Mouse (Mus musculus): ENCODE data around the gene Olfr221. TPM values are rescaled to one million over a fixed set of nuclear protein-coding genes. Genes with fewer than 3 reads are reported as not detected.

Olfr221 gene
- polyA plus RNA-seq, 1 experiment = not detected

DNA sequence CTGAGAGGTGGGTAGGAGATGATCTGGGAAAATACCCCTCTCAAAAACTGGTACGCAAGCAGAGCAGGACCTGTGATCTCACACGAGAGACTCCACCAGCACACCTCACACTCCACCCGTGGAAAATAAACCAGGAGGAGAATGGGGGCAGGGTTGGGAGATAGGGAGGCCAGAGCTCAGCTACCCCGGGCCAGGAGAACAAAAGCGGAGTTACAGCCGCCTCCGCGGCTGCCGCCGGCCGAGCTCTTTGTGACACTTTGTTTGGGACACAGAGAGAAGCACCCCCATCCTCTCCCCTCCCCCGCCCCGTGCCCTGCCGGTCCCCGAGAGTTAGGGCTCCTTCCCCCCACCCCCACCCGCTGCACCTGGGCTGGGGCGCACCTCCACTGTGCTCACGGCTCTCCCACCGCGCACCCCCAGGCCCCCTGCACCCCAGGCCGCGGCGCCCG lies 28.5 kb downstream of the Olfr221 start:
- Histone ChIP-seq H3K79me3 (ENCODE audit: low read depth) (peaks cover 6% of the 10 kb centered on the region), H3K79me2 (ENCODE audit: control insufficient read depth, insufficient read depth) (peaks cover 27% of the 10 kb centered on the region), H3ac (ENCODE audit: control insufficient read depth, insufficient read length, low read depth) (no peak overlapping the region), H3K4me3 (ENCODE audit: insufficient read depth, poor library complexity, severe bottlenecking) (no peak overlapping the region), H3K27me3 (ENCODE audit: control insufficient read depth, insufficient read depth, insufficient read length) (no peaks in the 10 kb centered on the region), H3K36me3 (ENCODE audit: control insufficient read depth, insufficient read depth) (no peaks in the 10 kb centered on the region)
- no peak for TF ChIP-seq MYOG (IDR thresholded peaks at IDR 0.05; ENCODE audit: control insufficient read depth, extremely low read depth, insufficient read length)
- TF ChIP-seq CTCF (IDR thresholded peaks at IDR 0.05; ENCODE audit: control insufficient read depth, insufficient read depth, insufficient read length) = no peak
- TF ChIP-seq MAX (IDR thresholded peaks at IDR 0.05) = no peak
- no peak for TF ChIP-seq USF1 (IDR thresholded peaks at IDR 0.05; ENCODE audit: low read depth)
- no peak for TF ChIP-seq CEBPB (IDR thresholded peaks at IDR 0.05; ENCODE audit: low read depth)
- no peak for TF ChIP-seq MYOD1 (IDR thresholded peaks at IDR 0.05; ENCODE audit: control insufficient read depth, insufficient read length, low read depth)
- TF ChIP-seq FOSL1 (IDR thresholded peaks at IDR 0.05; ENCODE audit: insufficient read depth, low read length, poor library complexity, severe bottlenecking) = no peak

DNA sequence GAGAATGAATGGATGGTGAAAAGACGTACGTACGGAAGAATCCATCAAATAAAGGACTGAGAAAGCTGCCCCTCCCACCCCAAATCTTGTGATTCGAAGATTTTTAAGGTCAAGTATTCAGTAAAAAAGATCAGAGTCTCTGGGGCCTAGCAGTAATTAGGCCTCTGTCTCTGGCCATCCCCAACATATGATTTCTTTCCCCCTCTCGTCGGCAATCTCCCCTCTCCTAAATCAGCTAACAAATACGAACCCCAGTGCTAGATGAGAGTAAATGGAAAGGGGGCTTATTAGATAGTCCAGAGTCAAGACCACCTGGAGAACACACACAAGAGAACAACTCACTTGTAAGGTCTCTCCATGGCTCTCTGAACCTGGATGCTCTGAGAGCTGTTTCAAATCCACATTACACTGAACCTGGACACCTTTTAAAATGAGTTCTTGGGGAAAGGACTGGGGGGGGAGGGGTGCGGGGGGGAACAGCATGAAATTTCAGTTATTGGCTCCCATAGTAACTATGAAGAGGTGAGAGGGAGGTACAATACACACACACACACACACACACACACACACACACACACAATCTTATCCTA lies 29.1 kb downstream of the Olfr221 start:
- no peak for TF ChIP-seq CEBPB (IDR thresholded peaks at IDR 0.05; ENCODE audit: low read depth)
- TF ChIP-seq FOSL1 (IDR thresholded peaks at IDR 0.05; ENCODE audit: insufficient read depth, low read length, poor library complexity, severe bottlenecking) = no peak
- no peak for TF ChIP-seq MYOD1 (IDR thresholded peaks at IDR 0.05; ENCODE audit: control insufficient read depth, insufficient read length, low read depth)
- no peak for TF ChIP-seq MAX (IDR thresholded peaks at IDR 0.05)
- no peak for TF ChIP-seq USF1 (IDR thresholded peaks at IDR 0.05; ENCODE audit: low read depth)
- TF ChIP-seq MYOG (IDR thresholded peaks at IDR 0.05; ENCODE audit: control insufficient read depth, extremely low read depth, insufficient read length) = no peak
- TF ChIP-seq CTCF (IDR thresholded peaks at IDR 0.05; ENCODE audit: control insufficient read depth, insufficient read depth, insufficient read length) = no peak
- H3K4me3 ChIP-seq (ENCODE audit: insufficient read depth, poor library complexity, severe bottlenecking) = no peak overlapping the region

DNA sequence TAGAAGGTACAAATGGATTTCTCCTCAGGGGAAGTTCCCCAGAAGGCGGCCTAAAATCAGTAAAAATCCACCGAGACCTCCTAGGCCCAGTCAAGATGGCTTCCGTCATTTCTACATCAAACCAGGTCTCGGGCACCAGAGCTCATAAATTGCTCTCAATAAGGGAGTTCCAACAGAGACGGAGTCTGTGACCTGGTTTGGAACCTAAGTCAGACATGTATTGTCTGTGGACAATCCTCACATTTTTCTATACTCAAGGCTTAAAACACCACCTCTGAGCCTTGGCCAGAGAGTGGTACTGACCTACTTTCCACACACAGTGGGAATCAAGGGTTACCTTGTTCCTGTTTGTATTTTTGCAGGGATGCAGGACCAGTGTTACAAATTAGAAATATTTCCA lies 29.7 kb downstream of the Olfr221 start:
- Histone ChIP-seq H3K36me3 (ENCODE audit: control insufficient read depth, insufficient read depth) (peaks cover 7% of the 10 kb centered on the region), H3K4me3 (ENCODE audit: insufficient read depth, poor library complexity, severe bottlenecking) (no peak overlapping the region), H3K79me3 (ENCODE audit: low read depth) (peaks cover 4% of the 10 kb centered on the region), H3K79me2 (ENCODE audit: control insufficient read depth, insufficient read depth) (peaks cover 15% of the 10 kb centered on the region), H3ac (ENCODE audit: control insufficient read depth, insufficient read length, low read depth) (no peak overlapping the region), H3K27me3 (ENCODE audit: control insufficient read depth, insufficient read depth, insufficient read length) (no peaks in the 10 kb centered on the region)
- TF ChIP-seq CTCF (IDR thresholded peaks at IDR 0.05; ENCODE audit: control insufficient read depth, insufficient read depth, insufficient read length) = no peak
- no peak for TF ChIP-seq CEBPB (IDR thresholded peaks at IDR 0.05; ENCODE audit: low read depth)
- TF ChIP-seq MAX (IDR thresholded peaks at IDR 0.05) = no peak
- TF ChIP-seq MYOD1 (IDR thresholded peaks at IDR 0.05; ENCODE audit: control insufficient read depth, insufficient read length, low read depth) = no peak
- no peak for TF ChIP-seq USF1 (IDR thresholded peaks at IDR 0.05; ENCODE audit: low read depth)
- TF ChIP-seq FOSL1 (IDR thresholded peaks at IDR 0.05; ENCODE audit: insufficient read depth, low read length, poor library complexity, severe bottlenecking) = no peak
- TF ChIP-seq MYOG (IDR thresholded peaks at IDR 0.05; ENCODE audit: control insufficient read depth, extremely low read depth, insufficient read length) = no peak

More for the DNA sequence above, 29.1 kb downstream of the Olfr221 start:
- peaks cover 20% of the 10 kb centered on the region for H3K79me2 ChIP-seq (ENCODE audit: control insufficient read depth, insufficient read depth)
- peaks cover 4% of the 10 kb centered on the region for H3K79me3 ChIP-seq (ENCODE audit: low read depth)
- H3K27me3 ChIP-seq (ENCODE audit: control insufficient read depth, insufficient read depth, insufficient read length) = no peaks in the 10 kb centered on the region
- H3K36me3 ChIP-seq (ENCODE audit: control insufficient read depth, insufficient read depth) = peaks cover 6% of the 10 kb centered on the region
- no peak overlapping the region for H3ac ChIP-seq (ENCODE audit: control insufficient read depth, insufficient read length, low read depth)

GRCm38 (mm10) chr14:52012085-52012484 lies 30.2 kb downstream of the Olfr221 start:
- TF ChIP-seq MYOD1 (IDR thresholded peaks at IDR 0.05; ENCODE audit: control insufficient read depth, insufficient read length, low read depth) = no peak
- TF ChIP-seq CEBPB (IDR thresholded peaks at IDR 0.05; ENCODE audit: low read depth) = no peak
- no peak for TF ChIP-seq MYOG (IDR thresholded peaks at IDR 0.05; ENCODE audit: control insufficient read depth, extremely low read depth, insufficient read length)
- TF ChIP-seq USF1 (IDR thresholded peaks at IDR 0.05; ENCODE audit: low read depth) = no peak
- no peak for TF ChIP-seq MAX (IDR thresholded peaks at IDR 0.05)
- no peak for TF ChIP-seq FOSL1 (IDR thresholded peaks at IDR 0.05; ENCODE audit: insufficient read depth, low read length, poor library complexity, severe bottlenecking)
- TF ChIP-seq CTCF (IDR thresholded peaks at IDR 0.05; ENCODE audit: control insufficient read depth, insufficient read depth, insufficient read length) = no peak
- Histone ChIP-seq H3K4me3 (ENCODE audit: insufficient read depth, poor library complexity, severe bottlenecking) (no peak overlapping the region), H3K27me3 (ENCODE audit: control insufficient read depth, insufficient read depth, insufficient read length) (no peaks in the 10 kb centered on the region), H3K36me3 (ENCODE audit: control insufficient read depth, insufficient read depth) (peaks cover 10% of the 10 kb centered on the region), H3K79me2 (ENCODE audit: control insufficient read depth, insufficient read depth) (peaks cover 12% of the 10 kb centered on the region), H3ac (ENCODE audit: control insufficient read depth, insufficient read length, low read depth) (no peak overlapping the region), H3K79me3 (ENCODE audit: low read depth) (peaks cover 4% of the 10 kb centered on the region)

DNA sequence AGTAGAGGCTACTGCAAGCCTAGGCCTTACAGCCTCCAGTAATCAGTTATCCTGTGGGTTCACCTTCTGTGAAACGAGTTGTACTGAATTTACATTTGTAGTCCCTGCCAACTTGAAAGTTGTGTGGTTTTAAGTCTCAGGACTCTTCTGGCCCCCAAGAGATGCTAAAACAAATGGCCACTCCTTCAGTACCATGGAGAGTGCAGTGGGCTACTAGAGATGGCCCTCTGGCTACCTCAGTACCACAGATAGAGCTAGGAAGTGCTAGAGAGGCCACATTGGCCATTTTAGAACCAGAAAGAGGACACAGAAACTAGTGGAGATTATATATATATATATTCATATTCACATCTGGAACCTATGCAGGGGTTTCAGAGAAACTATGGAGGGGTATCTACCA lies 30.6 kb downstream of the Olfr221 start:
- TF ChIP-seq CTCF (IDR thresholded peaks at IDR 0.05; ENCODE audit: control insufficient read depth, insufficient read depth, insufficient read length) (no peak), MYOD1 (IDR thresholded peaks at IDR 0.05; ENCODE audit: control insufficient read depth, insufficient read length, low read depth) (no peak), MYOG (IDR thresholded peaks at IDR 0.05; ENCODE audit: control insufficient read depth, extremely low read depth, insufficient read length) (no peak), MAX (IDR thresholded peaks at IDR 0.05) (no peak), FOSL1 (IDR thresholded peaks at IDR 0.05; ENCODE audit: insufficient read depth, low read length, poor library complexity, severe bottlenecking) (no peak)
- Histone ChIP-seq H3K36me3 (ENCODE audit: control insufficient read depth, insufficient read depth) (peaks cover 11% of the 10 kb centered on the region), H3K4me3 (ENCODE audit: insufficient read depth, poor library complexity, severe bottlenecking) (no peak overlapping the region), H3K79me2 (ENCODE audit: control insufficient read depth, insufficient read depth) (peaks cover 8% of the 10 kb centered on the region), H3ac (ENCODE audit: control insufficient read depth, insufficient read length, low read depth) (no peak overlapping the region), H3K27me3 (ENCODE audit: control insufficient read depth, insufficient read depth, insufficient read length) (no peaks in the 10 kb centered on the region), H3K79me3 (ENCODE audit: low read depth) (peaks cover 3% of the 10 kb centered on the region)
